Mouse (Mus musculus) limb, embryonic 12.5 days (tissue): Measurements from ENCODE around the gene Pip5k1b. TPM values are rescaled to one million over a fixed set of nuclear protein-coding genes. Genes with fewer than 3 reads are reported as not detected.

Experiments
- ATAC-seq: fragments of 200-750 bp; cut with Nextera tagmentation; 2 replicates; pipeline ENCODE4 v1.8.0; 2017; ENCODE audit warnings: low read depth, moderate TSS enrichment; ENCODE audit not compliant: insufficient number of reproducible peaks, insufficient read depth, low FRiP score, low TSS enrichment
- H3K27ac ChIP-seq: fragments of 300-500 bp; sonication (generic); 2 replicates; pipeline ENCODE4 v1.5.1; 2016; ENCODE audit warnings: mild to moderate bottlenecking, moderate library complexity
- H3K27me3 ChIP-seq: fragments of 300-500 bp; sonication (generic); 2 replicates; pipeline ENCODE4 v1.6.1; 2016; ENCODE audit warnings: mild to moderate bottlenecking, moderate library complexity
- H3K36me3 ChIP-seq: fragments of 300-500 bp; sonication (generic); 2 replicates; pipeline ENCODE4 v1.6.1; 2016; ENCODE audit warnings: mild to moderate bottlenecking, moderate library complexity
- H3K4me1 ChIP-seq: fragments of 300-500 bp; sonication (generic); replicated peaks from 2 replicates; pipeline ENCODE4 v1.6.1; 2016
- H3K4me2 ChIP-seq: fragments of 300-500 bp; sonication (generic); 2 replicates; pipeline ENCODE4 v1.6.1; 2016; ENCODE audit warnings: mild to moderate bottlenecking, moderate library complexity
- H3K4me3 ChIP-seq: fragments of 300-500 bp; sonication (generic); replicated peaks from 2 replicates; pipeline ENCODE4 v1.5.1; 2016; ENCODE audit warnings: mild to moderate bottlenecking
- H3K9ac ChIP-seq: fragments of 300-500 bp; sonication (generic); replicated peaks from 2 replicates; pipeline ENCODE4 v1.6.1; 2016; ENCODE audit warnings: mild to moderate bottlenecking, moderate library complexity
- H3K9me3 ChIP-seq: fragments of 300-500 bp; sonication (generic); 2 replicates; pipeline ENCODE4 v1.6.1; 2016; ENCODE audit warnings: mild to moderate bottlenecking, moderate library complexity
- WGBS: fragments of 180-500 bp; shearing (Covaris S2); methylation state at CpG from one replicate; pipeline ENCODE4 v1.1.7; 2016; 5-methylcytosine and 5-hydroxymethylcytosine counted together
- polyA plus RNA-seq: library from polyadenylated mRNA; unstranded; fragments of >200 nt; fragmentation: Nextera tagmentation; extraction: Ambion mirVana; gene quantifications from 2 replicates; pipeline ENCODE4 v1.2.1, GENCODE M21; 2016

Gene Pip5k1b
- polyA plus RNA-seq, 1 experiment from 2014 or later: 0.56 TPM

- Histone ChIP-seq H3K36me3 (no peaks in the 10 kb centered on the region), H3K4me3 (no peak overlapping the region), H3K9ac (no peak overlapping the region), H3K27me3 (no peaks in the 10 kb centered on the region), H3K9me3 (no peaks in the 10 kb centered on the region), H3K4me2 (no peak overlapping the region), H3K27ac (no peak overlapping the region), H3K4me1 (no peaks in the 10 kb centered on the region)
- ATAC-seq: no peak
- 80% methylated on average over 15 of the region's 15 CpGs for WGBS
Observed at GRCm38 (mm10) chr19:24514661-24515642, 40.7 kb downstream of the Pip5k1b start.

GRCm38 (mm10) chr19:24513105-24513843, 42.4 kb downstream of the Pip5k1b start:
- no peak overlapping the region for H3K4me3 ChIP-seq
- no peaks in the 10 kb centered on the region for H3K36me3 ChIP-seq
- no peak for ATAC-seq
- 87% methylated on average over 20 of the region's 20 CpGs for WGBS
- no peaks in the 10 kb centered on the region for H3K4me1 ChIP-seq
- H3K9ac ChIP-seq: no peak overlapping the region
- no peak overlapping the region for H3K4me2 ChIP-seq
- no peaks in the 10 kb centered on the region for H3K27me3 ChIP-seq
- H3K9me3 ChIP-seq: no peaks in the 10 kb centered on the region
- no peak overlapping the region for H3K27ac ChIP-seq

DNA sequence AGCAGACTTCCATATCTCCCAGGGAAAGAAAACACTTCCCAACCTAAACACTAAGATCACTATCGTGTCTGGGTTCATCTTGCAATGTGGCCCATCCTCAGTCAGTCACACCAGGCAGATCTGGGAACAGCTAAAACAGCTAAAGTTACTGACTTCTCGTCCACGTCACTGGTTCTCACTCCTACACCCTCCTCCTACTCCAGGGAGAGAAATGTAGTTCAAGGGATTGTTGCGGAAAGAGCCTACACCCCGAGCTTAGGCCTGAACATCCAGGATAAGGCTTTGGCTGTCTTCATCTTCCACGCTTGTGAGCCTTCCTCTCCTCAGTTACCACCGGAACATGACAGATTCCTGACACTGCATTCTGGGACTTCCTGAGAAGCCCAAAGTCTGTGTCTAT, 43.7 kb downstream of the Pip5k1b start:
- H3K36me3 ChIP-seq: no peaks in the 10 kb centered on the region
- ATAC-seq: no peak
- 92% methylated on average over 7 of the region's 7 CpGs for WGBS

DNA sequence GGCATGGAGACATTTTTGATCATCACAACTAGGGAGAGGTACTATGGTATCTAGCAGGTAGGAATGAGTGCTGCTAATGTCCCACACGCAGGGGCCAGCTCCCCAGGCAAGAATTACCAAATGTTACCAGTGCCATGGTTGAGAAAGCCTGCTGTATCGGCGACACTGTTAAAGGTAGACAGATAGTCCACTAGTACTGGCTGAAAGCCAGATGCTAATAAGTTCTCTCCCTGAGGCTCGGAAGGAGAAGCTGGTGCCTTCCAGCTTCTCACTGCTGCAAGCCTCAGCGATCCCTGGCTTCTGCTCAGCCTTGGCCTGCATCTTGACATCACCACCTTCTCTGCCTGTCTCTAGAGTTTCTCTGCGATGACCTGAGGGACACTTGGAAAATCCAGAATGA, 46.3 kb downstream of the Pip5k1b start:
- Histone ChIP-seq H3K36me3 (no peaks in the 10 kb centered on the region), H3K27me3 (no peaks in the 10 kb centered on the region), H3K4me2 (no peak overlapping the region), H3K9me3 (no peaks in the 10 kb centered on the region), H3K4me1 (no peaks in the 10 kb centered on the region), H3K27ac (no peak overlapping the region), H3K4me3 (no peak overlapping the region), H3K9ac (no peak overlapping the region)
- 88% methylated on average over 6 of the region's 6 CpGs for WGBS
- ATAC-seq: no peak

More for the DNA sequence above, 43.7 kb downstream of the Pip5k1b start:
- H3K4me1 ChIP-seq: no peaks in the 10 kb centered on the region
- no peak overlapping the region for H3K9ac ChIP-seq
- no peak overlapping the region for H3K27ac ChIP-seq
- H3K4me2 ChIP-seq: no peak overlapping the region
- H3K4me3 ChIP-seq: no peak overlapping the region
- no peaks in the 10 kb centered on the region for H3K9me3 ChIP-seq
- no peaks in the 10 kb centered on the region for H3K27me3 ChIP-seq

- no peak overlapping the region for H3K9ac ChIP-seq
- H3K4me2 ChIP-seq: no peak overlapping the region
- ATAC-seq: no peak
- no peak overlapping the region for H3K27ac ChIP-seq
- H3K36me3 ChIP-seq: no peaks in the 10 kb centered on the region
- H3K9me3 ChIP-seq: no peaks in the 10 kb centered on the region
- H3K4me3 ChIP-seq: no peak overlapping the region
- H3K27me3 ChIP-seq: no peaks in the 10 kb centered on the region
- WGBS: 58% methylated on average over 13 of the region's 13 CpGs
- no peaks in the 10 kb centered on the region for H3K4me1 ChIP-seq
Observed at GRCm38 (mm10) chr19:24508087-24508767, 47.4 kb downstream of the Pip5k1b start.

- 86% methylated on average over 10 of the region's 10 CpGs for WGBS
- ATAC-seq: no peak
- Histone ChIP-seq H3K9me3 (no peaks in the 10 kb centered on the region), H3K4me2 (no peak overlapping the region), H3K9ac (no peak overlapping the region), H3K4me3 (no peak overlapping the region), H3K4me1 (no peaks in the 10 kb centered on the region), H3K27me3 (no peaks in the 10 kb centered on the region), H3K36me3 (no peaks in the 10 kb centered on the region), H3K27ac (no peak overlapping the region)
Observed at GRCm38 (mm10) chr19:24502736-24503421, 52.8 kb downstream of the Pip5k1b start.

GRCm38 (mm10) chr19:24501525-24501924, 54.1 kb downstream of the Pip5k1b start:
- Histone ChIP-seq H3K27me3 (no peaks in the 10 kb centered on the region), H3K9me3 (no peaks in the 10 kb centered on the region), H3K4me1 (no peaks in the 10 kb centered on the region), H3K4me3 (no peak overlapping the region), H3K27ac (no peak overlapping the region), H3K4me2 (no peak overlapping the region), H3K9ac (no peak overlapping the region), H3K36me3 (no peaks in the 10 kb centered on the region)
- ATAC-seq: no peak

DNA sequence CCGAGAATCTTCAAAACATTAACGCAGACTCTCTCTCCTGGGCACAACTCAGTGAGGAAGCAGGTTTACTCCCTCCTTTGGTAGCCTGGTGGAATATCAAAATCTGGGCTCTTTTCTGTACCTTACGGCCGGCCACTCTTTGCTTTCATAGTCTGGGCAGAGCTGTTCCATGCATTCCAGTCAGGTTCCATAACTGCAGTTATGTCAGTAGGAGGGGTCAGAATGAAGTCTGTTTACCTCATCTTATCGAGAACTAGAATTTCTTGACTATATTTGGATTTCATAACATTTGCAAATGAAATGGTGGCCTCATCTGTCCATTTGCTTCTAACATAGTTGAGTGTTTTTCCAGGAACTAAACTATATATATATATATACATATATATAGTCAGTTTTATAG, 55.2 kb downstream of the Pip5k1b start:
- WGBS: 80% methylated on average over 5 of the region's 5 CpGs
- no peaks in the 10 kb centered on the region for H3K9me3 ChIP-seq
- H3K27me3 ChIP-seq: no peaks in the 10 kb centered on the region
- H3K4me3 ChIP-seq: no peak overlapping the region
- H3K36me3 ChIP-seq: no peaks in the 10 kb centered on the region
- no peak overlapping the region for H3K27ac ChIP-seq
- no peak overlapping the region for H3K4me2 ChIP-seq
- no peak overlapping the region for H3K9ac ChIP-seq
- no peak for ATAC-seq
- H3K4me1 ChIP-seq: no peaks in the 10 kb centered on the region

DNA sequence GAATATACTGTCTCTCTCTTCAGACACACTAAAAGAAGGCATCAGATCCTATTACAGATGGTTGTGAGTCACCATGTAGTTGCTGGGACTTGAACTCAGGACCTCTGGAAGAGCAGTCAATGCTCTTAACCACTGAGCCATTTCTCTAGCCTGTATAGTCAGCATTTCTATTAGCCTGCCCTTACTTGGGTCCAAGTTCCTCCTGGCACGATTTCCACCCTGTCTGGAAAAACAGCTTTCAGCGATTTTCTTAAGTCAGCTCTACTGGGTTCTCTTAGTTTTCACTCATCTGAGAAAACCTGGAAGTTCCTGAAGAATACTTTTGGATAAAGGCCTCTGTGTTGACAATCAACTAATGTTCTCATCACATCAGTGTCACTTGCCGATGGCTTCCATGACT, 56.4 kb downstream of the Pip5k1b start:
- no peaks in the 10 kb centered on the region for H3K27me3 ChIP-seq
- H3K9ac ChIP-seq: no peak overlapping the region
- no peak for ATAC-seq
- H3K4me2 ChIP-seq: no peak overlapping the region
- 84% methylated on average over 3 of the region's 3 CpGs for WGBS
- no peak overlapping the region for H3K27ac ChIP-seq
- H3K36me3 ChIP-seq: no peaks in the 10 kb centered on the region
- no peaks in the 10 kb centered on the region for H3K9me3 ChIP-seq
- H3K4me3 ChIP-seq: no peak overlapping the region
- H3K4me1 ChIP-seq: no peaks in the 10 kb centered on the region

- Histone ChIP-seq H3K4me2 (no peak overlapping the region), H3K27ac (no peak overlapping the region), H3K4me1 (no peaks in the 10 kb centered on the region), H3K27me3 (no peaks in the 10 kb centered on the region), H3K4me3 (no peak overlapping the region), H3K9ac (no peak overlapping the region), H3K36me3 (no peaks in the 10 kb centered on the region), H3K9me3 (no peaks in the 10 kb centered on the region)
- no peak for ATAC-seq
- WGBS: 92% methylated on average over 4 of the region's 4 CpGs
Observed at GRCm38 (mm10) chr19:24493887-24494286, 61.8 kb downstream of the Pip5k1b start.

DNA sequence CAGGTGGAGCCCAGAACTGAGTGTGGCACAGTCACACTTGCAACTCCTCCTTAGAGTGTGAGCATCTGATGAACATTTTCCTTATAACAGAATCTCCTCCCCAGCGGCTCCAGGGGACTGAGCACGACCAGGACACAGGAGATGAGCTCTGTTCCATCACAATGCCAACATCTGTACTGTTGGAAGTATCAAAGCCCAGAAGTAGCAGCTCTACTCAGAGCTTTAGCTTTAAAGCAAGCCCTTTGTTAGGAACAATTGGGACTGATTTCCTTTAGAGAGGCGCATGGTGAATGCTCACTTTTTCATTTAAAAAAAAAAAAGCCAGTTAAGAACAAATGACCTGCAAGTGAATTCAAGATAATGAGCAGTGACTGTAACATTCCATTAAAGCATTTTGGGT, 63.8 kb downstream of the Pip5k1b start:
- H3K27ac ChIP-seq: no peak overlapping the region
- no peak overlapping the region for H3K9ac ChIP-seq
- 69% methylated on average over 3 of the region's 3 CpGs for WGBS
- no peak for ATAC-seq
- H3K36me3 ChIP-seq: no peaks in the 10 kb centered on the region
- no peak overlapping the region for H3K4me2 ChIP-seq
- H3K4me1 ChIP-seq: no peaks in the 10 kb centered on the region
- no peaks in the 10 kb centered on the region for H3K9me3 ChIP-seq
- no peaks in the 10 kb centered on the region for H3K27me3 ChIP-seq
- H3K4me3 ChIP-seq: no peak overlapping the region
